Mouse (Mus musculus): ENCODE results near the gene Wdr78.

DNA sequence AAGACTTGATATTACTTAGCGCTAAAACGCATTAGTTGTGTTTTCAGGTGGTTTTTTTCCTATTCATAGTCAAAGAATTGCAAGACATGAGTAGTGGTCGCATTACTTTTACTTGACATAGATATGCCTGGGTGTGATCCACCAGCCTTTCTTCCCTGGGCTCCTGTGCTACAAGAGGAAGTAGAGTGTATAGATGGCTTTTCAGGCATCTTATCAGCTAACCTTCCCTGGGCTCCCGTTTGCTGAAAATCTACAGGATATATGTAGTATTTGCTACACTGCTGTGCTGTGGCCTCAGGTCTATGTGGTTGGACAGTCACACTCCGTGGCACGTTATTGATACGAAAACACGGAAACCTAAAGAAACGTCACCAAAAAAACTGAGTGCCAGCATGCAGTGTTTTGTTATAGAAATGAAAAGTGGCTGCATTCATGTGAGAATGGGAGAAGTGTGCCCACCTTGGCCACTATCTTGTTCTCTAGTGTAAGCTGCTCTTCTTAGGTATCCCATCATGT lies 6.6 kb upstream of the Wdr78 start:
- TF ChIP-seq EP300 (IDR thresholded peaks at IDR 0.05; ENCODE audit: low read depth) (no peak; the same call in 1 of the 2 replicates), CTCF (IDR thresholded peaks at IDR 0.05; ENCODE audit: low read depth) (no peak)

Data from liver, embryonic 14.5 days (tissue).